Mouse (Mus musculus) lung, adult 2 months (tissue): ENCODE data around the gene Hip1r.

Source experiments
- CTCF ChIP-seq: fragments of 200-500 bp; IDR thresholded peaks from 2 replicates; pipeline ENCODE4 v1.5.1; 2011; ENCODE audit warnings: mild to moderate bottlenecking, low read length, control low read depth; ENCODE audit not compliant: insufficient read depth
- POLR2A ChIP-seq: fragments of 200-500 bp; IDR thresholded peaks from 2 replicates; pipeline ENCODE4 v1.6.1; 2011; ENCODE audit warnings: low read depth, mild to moderate bottlenecking, control low read depth, low read length, borderline replicate concordance; ENCODE audit errors: extremely low read depth

DNA sequence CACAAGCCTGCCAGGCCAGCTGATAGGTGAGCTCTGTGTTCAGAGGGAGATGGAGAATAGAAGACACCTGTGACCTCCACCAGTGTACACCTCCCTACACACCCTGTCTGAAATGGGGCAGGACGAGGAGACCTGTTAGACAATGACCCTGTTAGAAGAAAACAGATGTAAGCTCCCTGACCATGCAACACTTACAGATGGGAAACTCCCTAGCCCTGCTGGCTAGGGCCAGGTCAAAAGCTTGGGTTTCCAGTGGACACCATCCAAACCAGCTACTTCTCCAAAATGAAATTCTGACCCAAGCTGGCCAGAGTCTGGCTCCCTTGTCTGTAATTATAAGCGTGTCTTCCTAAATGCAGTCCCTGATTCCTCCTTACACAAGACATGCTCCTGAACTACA, 42.3 kb downstream of the Hip1r start:
- no peak for TF ChIP-seq CTCF
- TF ChIP-seq POLR2A: no peak
